Mouse (Mus musculus) E14TG2a.4 (cell line): Measurements from ENCODE around the gene Gipc3.

ENCODE experiments used
- H3K27me3 ChIP-seq: 2 replicates; pipeline ENCODE4 v1.6.1; 2014; ENCODE audit warnings: low read length, control low read depth; ENCODE audit not compliant: insufficient read depth
- H3K36me3 ChIP-seq: 2 replicates; pipeline ENCODE4 v1.6.1; 2014; ENCODE audit warnings: low read length, control low read depth; ENCODE audit not compliant: insufficient read depth
- H3K4me1 ChIP-seq: replicated peaks from 2 replicates; pipeline ENCODE4 v1.6.1; 2014; ENCODE audit warnings: low read depth, low read length, control low read depth
- H3K4me3 ChIP-seq: replicated peaks from 2 replicates; pipeline ENCODE4 v1.5.1; 2014; ENCODE audit warnings: mild to moderate bottlenecking, low read length
- H3K9me3 ChIP-seq: 2 replicates; pipeline ENCODE4 v1.6.1; 2014; ENCODE audit warnings: low read length, control low read depth
- CTCF ChIP-seq: conservative IDR thresholded peaks from 2 replicates; pipeline ENCODE4 v1.5.1; 2014; ENCODE audit warnings: low read length
- NANOG ChIP-seq: IDR thresholded peaks from 2 replicates; pipeline ENCODE4 v1.6.1; 2014; ENCODE audit warnings: borderline replicate concordance, low read length, mixed read lengths
- POU5F1 ChIP-seq: IDR thresholded peaks from 2 replicates; pipeline ENCODE4 v1.6.1; 2014; ENCODE audit warnings: low read length, borderline replicate concordance

Gipc3 gene

DNA sequence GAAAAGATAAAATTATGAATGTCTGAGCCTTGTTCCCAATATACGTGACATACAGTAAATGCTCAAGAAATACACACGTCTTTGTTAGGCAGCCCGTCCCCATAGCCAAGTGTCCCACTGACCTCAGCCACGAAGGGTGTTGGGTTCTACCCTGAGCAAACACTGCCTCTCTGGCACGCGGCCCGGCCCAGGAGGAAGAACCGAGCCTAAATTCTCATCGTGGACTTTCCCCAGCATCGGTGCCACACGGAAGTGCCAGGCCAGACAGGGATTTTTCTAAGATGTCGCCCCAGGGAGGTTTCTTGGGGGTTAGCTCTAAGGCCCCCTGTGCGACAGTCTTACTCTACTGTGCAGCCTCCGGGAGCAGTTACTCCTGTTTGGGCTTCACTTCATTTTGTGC lies 53.3 kb downstream of the Gipc3 start:
- Histone ChIP-seq H3K27me3 (peaks cover 20% of the 10 kb centered on the region), H3K4me3 (peak overlapping the region; percentile 75; the same call in 1 of the 2 replicates), H3K4me1 (peaks cover 88% of the 10 kb centered on the region), H3K9me3 (no peaks in the 10 kb centered on the region), H3K36me3 (peaks cover 9% of the 10 kb centered on the region; the same call in 1 of the 2 replicates)
- TF ChIP-seq POU5F1 = no peak
- TF ChIP-seq CTCF = no peak
- no peak for TF ChIP-seq NANOG

DNA sequence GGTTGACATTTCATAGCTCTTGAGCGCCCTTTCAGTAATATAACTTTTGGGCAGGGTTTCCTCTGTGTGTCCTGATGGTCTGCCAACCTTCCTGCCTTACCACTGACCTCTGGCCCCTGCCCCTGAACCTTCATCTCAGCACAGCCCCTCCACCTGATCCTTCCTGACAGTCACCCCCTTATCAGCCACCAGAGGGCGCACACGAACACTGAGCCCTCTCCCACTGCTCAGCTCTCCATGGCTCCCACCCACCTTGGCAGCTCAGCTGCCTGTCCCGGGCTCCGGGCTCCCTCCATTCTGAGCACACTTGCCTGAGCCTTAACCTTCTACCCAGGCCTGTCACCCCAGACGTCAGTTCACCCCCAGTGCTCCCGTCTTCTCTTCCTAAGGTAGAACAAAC lies 53.8 kb downstream of the Gipc3 start:
- TF ChIP-seq POU5F1 (no peak), CTCF (peak; percentile 72)
- Histone ChIP-seq H3K36me3 (peaks cover 3% of the 10 kb centered on the region; the same call in 1 of the 2 replicates), H3K27me3 (peaks cover 25% of the 10 kb centered on the region), H3K4me1 (peaks cover 88% of the 10 kb centered on the region), H3K9me3 (no peaks in the 10 kb centered on the region), H3K4me3 (peak overlapping the region; percentile 75; the same call in 1 of the 2 replicates)

DNA sequence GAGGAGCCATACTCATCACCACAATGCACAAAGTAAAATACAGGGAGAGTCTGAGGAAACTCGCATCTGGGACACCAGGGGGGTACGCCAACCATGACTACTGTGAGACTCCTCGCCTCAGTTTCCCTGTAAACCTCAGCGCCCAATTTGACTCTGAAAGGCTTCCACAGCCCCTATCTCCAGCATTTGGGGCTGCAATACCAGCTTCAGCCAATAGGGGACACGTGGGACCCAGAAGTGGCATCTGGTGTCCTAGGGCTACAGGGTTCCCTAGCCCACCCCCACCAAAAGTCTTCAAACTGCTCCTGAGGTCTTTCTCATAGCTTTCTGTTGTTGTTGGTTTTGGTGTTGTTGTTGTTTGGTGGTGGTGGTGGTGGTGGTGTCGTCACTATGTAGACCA lies 54.5 kb downstream of the Gipc3 start:
- Histone ChIP-seq H3K4me3 (peak overlapping the region; percentile 35; the same call in 1 of the 2 replicates), H3K36me3 (no peaks in the 10 kb centered on the region), H3K4me1 (peaks cover 88% of the 10 kb centered on the region), H3K27me3 (peaks cover 29% of the 10 kb centered on the region), H3K9me3 (no peaks in the 10 kb centered on the region)
- TF ChIP-seq POU5F1 = no peak
- TF ChIP-seq CTCF = peak; percentile 97

DNA sequence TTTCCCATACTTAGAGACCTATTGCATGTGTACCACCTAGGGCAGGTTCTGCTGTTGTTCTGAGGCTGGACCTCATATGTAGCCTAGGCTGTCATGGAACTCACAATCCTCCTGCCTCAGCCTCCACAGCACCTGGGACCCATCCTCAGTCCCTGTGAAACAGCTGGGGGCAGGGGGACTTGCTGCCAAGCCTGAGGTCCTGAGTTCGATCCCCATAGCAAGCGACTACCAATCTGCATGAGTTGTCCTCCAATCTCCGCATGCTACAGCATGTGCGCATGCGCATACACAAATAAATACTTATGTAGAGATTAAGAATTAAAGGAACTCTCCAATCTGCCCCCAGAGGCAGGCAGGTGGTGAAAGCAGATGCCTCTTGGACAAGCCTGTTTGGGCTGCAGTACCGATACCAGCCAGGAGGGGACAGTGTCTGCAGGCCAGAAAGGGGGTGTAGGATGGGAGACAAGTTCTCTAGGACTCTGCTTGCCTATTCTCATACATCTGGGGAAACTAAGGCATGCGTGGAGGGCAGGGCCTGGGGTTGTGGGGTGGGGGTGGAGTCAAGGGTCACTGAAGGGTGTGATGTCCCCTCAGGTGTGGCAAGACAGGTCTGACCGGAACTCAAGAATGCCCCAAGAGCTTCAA lies 55.4 kb downstream of the Gipc3 start:
- peaks cover 36% of the 10 kb centered on the region for H3K27me3 ChIP-seq
- H3K36me3 ChIP-seq = no peaks in the 10 kb centered on the region
- peak overlapping the region; percentile 35 for H3K4me3 ChIP-seq
- peaks cover 94% of the 10 kb centered on the region for H3K4me1 ChIP-seq
- no peaks in the 10 kb centered on the region for H3K9me3 ChIP-seq
- TF ChIP-seq CTCF (peak; percentile 100), POU5F1 (no peak)

DNA sequence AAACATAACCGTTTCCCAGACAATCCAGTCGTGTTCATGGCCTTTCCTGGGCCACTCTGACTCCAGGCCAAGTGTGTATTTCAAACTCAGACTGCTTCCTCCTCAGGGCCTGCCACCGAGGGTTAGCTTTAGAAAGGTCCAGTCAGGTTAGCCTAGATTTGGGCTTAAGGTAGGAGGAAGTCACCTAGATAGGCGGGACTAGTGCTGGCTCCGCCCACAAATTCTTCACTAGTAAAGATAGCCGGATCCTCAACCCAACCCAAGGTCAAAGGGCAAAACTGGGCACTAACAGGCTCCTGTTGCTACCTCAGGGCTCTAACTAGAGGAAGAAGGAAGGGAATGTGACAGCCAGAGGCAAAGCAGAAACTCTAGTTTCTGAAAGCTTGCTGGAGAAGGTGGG lies 56.5 kb downstream of the Gipc3 start:
- peak overlapping the region; percentile 80; the same call in 1 of the 2 replicates for H3K4me3 ChIP-seq
- no peaks in the 10 kb centered on the region for H3K36me3 ChIP-seq
- no peaks in the 10 kb centered on the region for H3K9me3 ChIP-seq
- H3K4me1 ChIP-seq = peaks cover 92% of the 10 kb centered on the region
- peaks cover 36% of the 10 kb centered on the region for H3K27me3 ChIP-seq
- TF ChIP-seq NANOG (no peak), CTCF (no peak), POU5F1 (no peak)

DNA sequence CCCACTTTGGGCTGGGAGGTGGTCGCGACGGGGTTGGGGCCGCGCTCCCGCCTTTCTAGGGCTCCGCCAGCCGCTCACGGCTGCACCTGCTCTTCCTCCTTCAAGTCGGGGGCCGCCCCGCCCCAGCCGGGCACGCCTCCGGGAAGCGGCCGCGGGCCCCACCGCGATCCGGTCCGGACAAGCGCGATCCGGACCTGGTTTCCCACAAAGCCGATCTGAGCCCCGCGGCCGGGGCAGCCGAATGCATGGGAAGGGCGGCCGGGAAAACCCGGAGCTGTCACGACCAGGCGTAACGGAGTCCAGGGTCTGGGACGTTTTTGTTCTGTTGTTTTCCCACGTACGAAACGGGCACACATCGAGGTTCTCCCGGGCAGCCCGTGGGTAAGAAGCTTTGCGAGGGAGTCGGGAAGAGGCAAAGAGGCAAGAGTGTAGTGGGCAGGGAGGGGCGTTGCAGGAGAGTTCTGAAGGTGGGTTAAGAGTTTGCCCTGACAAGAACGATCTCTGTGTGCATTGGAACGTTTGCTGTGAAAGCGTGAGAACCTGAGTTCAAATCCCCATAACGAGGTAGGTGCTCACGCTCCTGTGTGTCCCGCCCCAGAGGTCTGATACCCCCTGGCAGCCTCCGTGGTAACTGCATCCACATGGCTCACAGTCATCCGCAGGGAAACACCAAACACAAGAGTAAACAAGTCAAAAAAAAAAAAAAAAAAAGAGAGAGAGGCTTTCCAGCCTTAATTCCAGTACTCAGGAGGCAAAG lies 57.2 kb downstream of the Gipc3 start:
- H3K27me3 ChIP-seq = peaks cover 41% of the 10 kb centered on the region
- no peaks in the 10 kb centered on the region for H3K9me3 ChIP-seq
- peak overlapping the region; percentile 80 for H3K4me3 ChIP-seq
- H3K4me1 ChIP-seq = peaks cover 92% of the 10 kb centered on the region
- no peaks in the 10 kb centered on the region for H3K36me3 ChIP-seq
- TF ChIP-seq POU5F1 = no peak
- TF ChIP-seq NANOG = no peak
- no peak; the same call in 1 of the 2 replicates for TF ChIP-seq CTCF
